Mouse (Mus musculus) embryonic facial prominence, embryonic 12.5 days (tissue): ENCODE data around the gene Ttc39d. TPM values are rescaled to one million over a fixed set of nuclear protein-coding genes. Genes with fewer than 3 reads are reported as not detected.

Source experiments
- ATAC-seq: fragments of 200-750 bp; cut with Nextera tagmentation; 2 replicates; pipeline ENCODE4 v1.8.0; 2017; ENCODE audit not compliant: insufficient number of reproducible peaks, insufficient read depth, low FRiP score, low TSS enrichment
- H3K27ac ChIP-seq: fragments of 300-500 bp; sonication (generic); 2 replicates; pipeline ENCODE4 v1.5.1; 2016; ENCODE audit warnings: mild to moderate bottlenecking
- H3K27me3 ChIP-seq: fragments of 300-500 bp; sonication (generic); 2 replicates; pipeline ENCODE4 v1.6.1; 2016; ENCODE audit warnings: mild to moderate bottlenecking, moderate library complexity
- H3K36me3 ChIP-seq: fragments of 300-500 bp; sonication (generic); 2 replicates; pipeline ENCODE4 v1.6.1; 2016; ENCODE audit warnings: mild to moderate bottlenecking
- H3K4me1 ChIP-seq: fragments of 300-500 bp; sonication (generic); 2 replicates; pipeline ENCODE4 v1.6.1; 2016
- H3K4me2 ChIP-seq: fragments of 300-500 bp; sonication (generic); replicated peaks from 2 replicates; pipeline ENCODE4 v1.6.1; 2016; ENCODE audit warnings: mild to moderate bottlenecking, moderate library complexity
- H3K4me3 ChIP-seq: fragments of 300-500 bp; sonication (generic); 2 replicates; pipeline ENCODE4 v1.5.1; 2016; ENCODE audit warnings: mild to moderate bottlenecking
- H3K9ac ChIP-seq: fragments of 300-500 bp; sonication (generic); 2 replicates; pipeline ENCODE4 v1.6.1; 2016; ENCODE audit warnings: mild to moderate bottlenecking, moderate library complexity
- H3K9me3 ChIP-seq: fragments of 300-500 bp; sonication (generic); 2 replicates; pipeline ENCODE4 v1.6.1; 2016; ENCODE audit warnings: mild to moderate bottlenecking, moderate library complexity
- WGBS: fragments of 180-500 bp; shearing (Covaris S2); methylation state at CpG from one replicate; pipeline ENCODE4 v1.1.7; 2016; 5-methylcytosine and 5-hydroxymethylcytosine counted together
- polyA plus RNA-seq: library from polyadenylated mRNA; unstranded; fragments of >200 nt; fragmentation: Nextera tagmentation; extraction: Ambion mirVana; gene quantifications from 2 replicates; pipeline ENCODE4 v1.2.1, GENCODE M21; 2016

Gene Ttc39d
- polyA plus RNA-seq = 0.10 TPM in 2 replicates

GRCm38 (mm10) chr17:80206671-80207581 lies at the start of gene Ttc39d, which contains the start of gene Srsf7:
TSS of gene Ttc39d (plus strand) at chr17:80207460.
TSS of gene Srsf7 (minus strand) at chr17:80207307.
- Histone ChIP-seq H3K4me3 (peak within 1 kb of the TSS; percentile 93), H3K27me3 (no peaks in the 10 kb centered on the region), H3K9ac (peak within 1 kb of the TSS; percentile 98), H3K36me3 (peaks cover 27% of the 10 kb centered on the region), H3K4me1 (peaks cover 6% of the 10 kb centered on the region; the same call in 1 of the 2 replicates), H3K4me2 (peak within 1 kb of the TSS; percentile 89), H3K27ac (peak within 1 kb of the TSS; percentile 99), H3K9me3 (no peaks in the 10 kb centered on the region)
- peak; percentile 90 for ATAC-seq
- WGBS = under 1% methylated on average over 88 of the region's 95 CpGs

DNA sequence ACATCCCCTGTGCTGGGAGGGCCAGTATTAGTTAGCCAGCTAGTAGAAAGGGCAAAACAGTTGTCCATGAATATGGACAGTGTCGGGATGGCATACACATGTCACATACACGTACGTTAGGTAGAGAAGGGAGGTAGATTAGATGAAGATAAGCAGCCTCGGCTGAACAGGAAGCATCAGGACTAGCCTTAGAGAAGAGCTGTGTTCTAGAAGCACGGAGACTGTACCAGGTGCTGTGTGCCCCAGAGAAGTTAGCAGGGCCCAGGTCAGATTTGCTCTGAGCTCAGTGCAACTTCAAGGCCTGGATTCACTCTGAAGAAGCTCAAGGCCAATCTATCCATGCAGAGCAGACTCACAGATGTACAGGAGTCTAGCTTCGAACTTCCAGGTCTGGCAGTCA lies 49.8 kb upstream of the Ttc39d start:
- Histone ChIP-seq H3K4me2 (no peak overlapping the region), H3K9ac (no peak overlapping the region), H3K4me3 (no peak overlapping the region), H3K27me3 (no peaks in the 10 kb centered on the region), H3K36me3 (no peaks in the 10 kb centered on the region), H3K4me1 (no peaks in the 10 kb centered on the region), H3K9me3 (no peaks in the 10 kb centered on the region), H3K27ac (no peak overlapping the region)
- no peak for ATAC-seq
- WGBS = 82% methylated on average over 6 of the region's 6 CpGs

DNA sequence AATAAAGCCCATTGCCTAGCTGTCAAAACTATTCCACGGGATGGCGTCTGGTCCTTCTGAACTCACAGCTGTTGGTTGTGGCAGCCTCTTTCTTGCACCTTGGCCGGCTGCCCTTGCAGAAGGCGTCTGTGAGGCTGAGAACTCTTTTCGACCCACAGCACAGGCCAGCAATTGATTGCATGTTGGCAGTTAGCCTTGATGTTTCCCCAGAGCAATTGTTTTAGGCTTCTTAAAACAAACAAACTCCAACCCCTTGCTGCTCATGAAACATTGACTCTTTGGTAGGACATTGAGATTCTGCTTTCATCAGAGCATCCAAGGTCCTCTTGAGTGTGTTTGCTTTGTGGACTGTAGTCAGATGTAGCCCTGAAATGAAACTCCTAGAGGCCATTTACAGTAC lies 46.8 kb upstream of the Ttc39d start:
- 70% methylated on average over 5 of the region's 5 CpGs for WGBS
- Histone ChIP-seq H3K36me3 (no peaks in the 10 kb centered on the region), H3K9ac (no peak overlapping the region), H3K27me3 (no peaks in the 10 kb centered on the region), H3K27ac (no peak overlapping the region), H3K4me1 (no peaks in the 10 kb centered on the region), H3K4me2 (no peak overlapping the region), H3K4me3 (no peak overlapping the region), H3K9me3 (no peaks in the 10 kb centered on the region)
- no peak for ATAC-seq

GRCm38 (mm10) chr17:80163991-80164390 lies 43.3 kb upstream of the Ttc39d start:
- 88% methylated on average over 8 of the region's 8 CpGs for WGBS
- ATAC-seq = no peak
- Histone ChIP-seq H3K4me3 (no peak overlapping the region), H3K27me3 (no peaks in the 10 kb centered on the region), H3K36me3 (no peaks in the 10 kb centered on the region), H3K4me1 (peaks cover 21% of the 10 kb centered on the region), H3K27ac (no peak overlapping the region), H3K9ac (no peak overlapping the region), H3K4me2 (no peak overlapping the region), H3K9me3 (no peaks in the 10 kb centered on the region)

DNA sequence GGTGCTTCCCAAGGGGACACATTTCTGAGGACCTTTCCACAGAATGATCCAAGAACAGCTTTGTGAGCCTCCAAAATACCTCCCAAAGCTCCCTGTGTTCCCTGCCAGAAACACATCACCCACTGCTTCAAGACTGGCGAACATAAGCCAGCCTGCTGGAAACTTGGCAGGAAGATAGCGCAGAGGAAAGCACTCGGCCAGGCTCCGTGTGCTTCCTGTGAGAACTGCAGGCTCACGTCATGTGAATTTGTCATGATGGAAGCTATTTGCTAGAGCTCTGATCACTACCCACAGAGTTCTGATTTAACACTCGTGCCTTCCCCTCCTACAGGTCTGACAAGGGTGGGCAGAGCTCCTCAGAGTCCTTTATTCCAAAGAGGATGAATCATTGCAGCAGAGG lies 41.5 kb upstream of the Ttc39d start:
- H3K4me1 ChIP-seq = peaks cover 21% of the 10 kb centered on the region
- H3K27me3 ChIP-seq = no peaks in the 10 kb centered on the region
- H3K9me3 ChIP-seq = no peaks in the 10 kb centered on the region
- H3K36me3 ChIP-seq = no peaks in the 10 kb centered on the region
- no peak overlapping the region for H3K9ac ChIP-seq
- WGBS = 69% methylated on average over 6 of the region's 6 CpGs
- no peak overlapping the region for H3K4me2 ChIP-seq
- no peak overlapping the region for H3K27ac ChIP-seq
- no peak for ATAC-seq
- H3K4me3 ChIP-seq = no peak overlapping the region

DNA sequence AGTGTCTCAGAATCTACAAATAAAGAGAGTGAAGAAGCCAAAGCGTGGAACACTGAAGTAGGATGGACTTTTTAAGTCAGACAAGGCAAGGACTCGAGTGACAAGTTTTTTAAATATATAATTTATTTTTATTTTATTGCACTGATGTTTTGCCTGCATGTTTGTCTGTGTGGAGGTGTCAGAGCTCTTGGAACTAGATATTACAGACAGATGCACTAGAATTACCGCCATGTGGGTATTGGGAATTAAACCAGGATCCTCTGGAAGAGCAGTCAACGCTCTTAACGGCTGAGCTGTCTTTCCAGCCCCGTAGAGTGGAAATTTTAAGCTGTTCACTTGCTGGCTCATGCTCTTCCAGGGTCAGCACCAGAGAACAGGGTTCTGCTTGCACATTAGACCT lies 40.9 kb upstream of the Ttc39d start:
- no peak overlapping the region for H3K27ac ChIP-seq
- H3K4me1 ChIP-seq = peaks cover 21% of the 10 kb centered on the region
- H3K4me3 ChIP-seq = no peak overlapping the region
- no peak for ATAC-seq
- H3K27me3 ChIP-seq = no peaks in the 10 kb centered on the region
- no peak overlapping the region for H3K4me2 ChIP-seq
- H3K9me3 ChIP-seq = no peaks in the 10 kb centered on the region
- no peaks in the 10 kb centered on the region for H3K36me3 ChIP-seq
- H3K9ac ChIP-seq = no peak overlapping the region
- 90% methylated on average over 6 of the region's 6 CpGs for WGBS

GRCm38 (mm10) chr17:80167436-80167835 lies 39.8 kb upstream of the Ttc39d start:
- 38% methylated on average over 4 of the region's 4 CpGs for WGBS

DNA sequence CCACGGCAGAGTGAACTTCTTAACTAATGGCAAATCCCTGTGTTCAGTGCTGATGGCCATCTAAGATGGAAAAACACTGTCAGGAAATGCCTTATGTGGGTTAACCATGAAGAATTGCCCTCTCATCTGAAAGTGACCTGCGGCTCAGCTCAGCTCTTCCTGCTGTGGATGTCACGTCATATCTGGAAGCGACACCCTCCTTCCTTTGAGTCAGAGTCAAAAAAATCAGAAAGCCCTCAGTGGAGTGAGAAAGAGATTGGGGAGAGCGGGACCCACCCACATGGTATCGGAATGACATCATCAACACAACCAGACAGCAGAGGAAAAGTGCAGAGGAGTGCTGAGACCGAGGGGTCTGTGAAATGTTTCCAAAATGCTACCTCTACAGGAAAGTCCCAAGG lies 39.4 kb upstream of the Ttc39d start:
- Histone ChIP-seq H3K36me3 (no peaks in the 10 kb centered on the region), H3K27me3 (no peaks in the 10 kb centered on the region), H3K4me1 (peaks cover 21% of the 10 kb centered on the region), H3K4me3 (no peak overlapping the region), H3K4me2 (peak overlapping the region; percentile 43; the same call in 1 of the 2 replicates), H3K9ac (no peak overlapping the region), H3K27ac (0 out of 2 replicates have a peak overlapping the region, but pooled peaks have one; percentile 7), H3K9me3 (no peaks in the 10 kb centered on the region)
- 39% methylated on average over 7 of the region's 7 CpGs for WGBS
- ATAC-seq = no peak

More at GRCm38 (mm10) chr17:80167436-80167835, 39.8 kb upstream of the Ttc39d start:
- H3K9ac ChIP-seq = no peak overlapping the region
- no peaks in the 10 kb centered on the region for H3K9me3 ChIP-seq
- no peaks in the 10 kb centered on the region for H3K27me3 ChIP-seq
- no peak for ATAC-seq
- no peak overlapping the region for H3K4me2 ChIP-seq
- no peaks in the 10 kb centered on the region for H3K36me3 ChIP-seq
- H3K4me3 ChIP-seq = no peak overlapping the region
- H3K27ac ChIP-seq = no peak overlapping the region
- peaks cover 21% of the 10 kb centered on the region for H3K4me1 ChIP-seq

GRCm38 (mm10) chr17:80168425-80169182 lies 38.7 kb upstream of the Ttc39d start:
- H3K4me1 ChIP-seq = peaks cover 21% of the 10 kb centered on the region
- no peaks in the 10 kb centered on the region for H3K36me3 ChIP-seq
- H3K9me3 ChIP-seq = no peaks in the 10 kb centered on the region
- 0 out of 2 replicates have a peak overlapping the region, but pooled peaks have one; percentile 5 for H3K4me3 ChIP-seq
- H3K4me2 ChIP-seq = peak overlapping the region; percentile 43
- peak; percentile 79 for ATAC-seq
- 22% methylated on average over 16 of the region's 16 CpGs for WGBS
- H3K9ac ChIP-seq = no peak overlapping the region
- no peaks in the 10 kb centered on the region for H3K27me3 ChIP-seq
- peak overlapping the region; percentile 55; the same call in 1 of the 2 replicates for H3K27ac ChIP-seq

- H3K4me2 ChIP-seq = no peak overlapping the region
- WGBS = 87% methylated on average over 6 of the region's 6 CpGs
- no peak for ATAC-seq
Measured at GRCm38 (mm10) chr17:80169792-80170191, 37.5 kb upstream of the Ttc39d start.

GRCm38 (mm10) chr17:80170951-80171350 lies 36.3 kb upstream of the Ttc39d start:
- Histone ChIP-seq H3K4me2 (no peak overlapping the region), H3K27me3 (no peaks in the 10 kb centered on the region), H3K36me3 (no peaks in the 10 kb centered on the region), H3K4me1 (peaks cover 21% of the 10 kb centered on the region), H3K9ac (no peak overlapping the region), H3K27ac (no peak overlapping the region), H3K4me3 (no peak overlapping the region), H3K9me3 (no peaks in the 10 kb centered on the region)
- WGBS = 87% methylated on average over 7 of the region's 7 CpGs
- no peak for ATAC-seq

More at GRCm38 (mm10) chr17:80169792-80170191, 37.5 kb upstream of the Ttc39d start:
- H3K27ac ChIP-seq = no peak overlapping the region
- H3K27me3 ChIP-seq = no peaks in the 10 kb centered on the region
- no peaks in the 10 kb centered on the region for H3K9me3 ChIP-seq
- H3K4me3 ChIP-seq = no peak overlapping the region
- H3K4me1 ChIP-seq = peaks cover 21% of the 10 kb centered on the region
- H3K9ac ChIP-seq = no peak overlapping the region
- no peaks in the 10 kb centered on the region for H3K36me3 ChIP-seq
